Mouse (Mus musculus) megakaryocyte, embryonic 14.5 days (primary cell): Measurements from ENCODE around the gene Flt1.

Experiments used
- FLI1 ChIP-seq: IDR thresholded peaks from 2 replicates; pipeline ENCODE4 v1.6.1; 2012; ENCODE audit warnings: low read length, inconsistent platforms, mixed read lengths
- GATA1 ChIP-seq: IDR thresholded peaks from 3 replicates; pipeline ENCODE4 v1.6.1; 2012; ENCODE audit warnings: mixed read lengths, low read length, inconsistent platforms, borderline replicate concordance

DNA sequence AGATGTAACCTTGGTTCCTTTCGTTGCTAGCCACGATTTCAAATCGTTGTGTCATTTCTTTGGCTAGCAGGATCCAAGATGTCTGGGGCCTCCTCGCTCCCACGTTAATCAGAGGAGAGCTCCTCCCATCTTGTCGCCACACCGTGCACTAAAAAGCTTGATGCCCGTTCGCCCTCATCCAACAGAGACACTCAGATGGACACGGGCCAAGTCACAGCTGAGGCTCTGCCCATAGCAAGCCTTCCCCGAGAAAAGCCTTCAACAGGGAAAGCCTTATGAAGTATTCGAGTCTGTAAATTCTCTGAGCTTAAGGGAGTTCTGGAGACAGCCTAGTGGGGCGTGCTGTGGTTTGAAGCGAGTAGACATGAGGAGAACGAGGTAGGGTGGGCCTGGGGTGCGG lies 128.0 kb downstream of the Flt1 start:
- TF ChIP-seq GATA1 (no peak), FLI1 (no peak)
